Mouse (Mus musculus) kidney, embryonic 16.5 days (tissue): ENCODE data around the gene Xpot. TPM values are rescaled to one million over a fixed set of nuclear protein-coding genes. Genes with fewer than 3 reads are reported as not detected.

ENCODE experiments used
- ATAC-seq: fragments of 200-750 bp; cut with Nextera tagmentation; 2 replicates; pipeline ENCODE4 v1.8.0; 2017; ENCODE audit warnings: moderate TSS enrichment; ENCODE audit not compliant: low FRiP score, low TSS enrichment
- H3K27ac ChIP-seq: fragments of 300-500 bp; sonication (generic); 2 replicates; pipeline ENCODE4 v1.5.1; 2014; ENCODE audit warnings: low read length
- H3K27me3 ChIP-seq: fragments of 300-500 bp; sonication (generic); 2 replicates; pipeline ENCODE4 v1.6.1; 2014; ENCODE audit warnings: low read length, control low read depth, mixed read lengths; ENCODE audit not compliant: insufficient read depth
- H3K36me3 ChIP-seq: fragments of 300-500 bp; sonication (generic); 2 replicates; pipeline ENCODE4 v1.6.1; 2014; ENCODE audit warnings: low read length, control low read depth, mixed read lengths; ENCODE audit not compliant: insufficient read depth
- H3K4me1 ChIP-seq: fragments of 300-500 bp; sonication (generic); 2 replicates; pipeline ENCODE4 v1.6.1; 2014; ENCODE audit warnings: low read length, control low read depth, mixed read lengths; ENCODE audit not compliant: insufficient read depth
- H3K4me2 ChIP-seq: fragments of 300-500 bp; sonication (generic); replicated peaks from 2 replicates; pipeline ENCODE4 v1.6.1; 2014; ENCODE audit warnings: low read depth, low read length
- H3K4me3 ChIP-seq: fragments of 300-500 bp; sonication (generic); 2 replicates; pipeline ENCODE4 v1.5.1; 2014; ENCODE audit warnings: mild to moderate bottlenecking, low read length
- H3K9ac ChIP-seq: fragments of 300-500 bp; sonication (generic); replicated peaks from 2 replicates; pipeline ENCODE4 v1.6.1; 2014; ENCODE audit warnings: low read length
- H3K9me3 ChIP-seq: fragments of 300-500 bp; sonication (generic); 2 replicates; pipeline ENCODE4 v1.6.1; 2016; ENCODE audit warnings: low read length, control low read depth
- WGBS: fragments of 180-500 bp; shearing (Covaris S2); extraction: QIAGEN DNeasy Blood & Tissue Kit; methylation state at CpG from one replicate; pipeline ENCODE4 v1.1.7; 2014; 5-methylcytosine and 5-hydroxymethylcytosine counted together
- polyA plus RNA-seq: library from polyadenylated mRNA; unstranded; fragments of >200 nt; fragmentation: Nextera tagmentation; extraction: Ambion mirVana; gene quantifications from 2 replicates; pipeline ENCODE4 v1.2.1, GENCODE M21; 2015

Gene Xpot
- polyA plus RNA-seq, 1 experiment from 2014 or later = 48.3 TPM

DNA sequence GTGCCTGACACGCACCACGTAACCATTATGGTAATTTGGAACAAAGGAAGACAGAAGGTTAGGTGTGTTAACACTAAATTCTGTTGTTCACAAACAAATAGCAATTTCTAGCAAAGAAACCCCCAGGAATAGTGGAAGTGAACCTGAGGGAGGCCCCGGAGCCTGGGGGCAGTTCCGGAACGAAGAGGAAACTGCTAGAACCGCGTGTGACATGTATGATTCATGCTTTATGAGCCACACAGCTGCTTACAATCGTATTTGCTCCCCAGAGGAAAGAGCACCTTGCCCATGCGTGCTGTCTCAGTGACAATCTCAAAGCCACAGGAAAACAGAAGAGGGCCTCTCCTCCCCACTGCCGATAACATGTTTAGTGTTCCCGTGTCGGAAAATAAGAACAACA is 43.1 kb downstream of the Xpot start:
- no peak overlapping the region for H3K9ac ChIP-seq
- WGBS = 85% methylated on average over 12 of the region's 12 CpGs
- H3K4me3 ChIP-seq = no peak overlapping the region
- no peaks in the 10 kb centered on the region for H3K27me3 ChIP-seq
- ATAC-seq = no peak
- no peak overlapping the region for H3K27ac ChIP-seq
- H3K4me1 ChIP-seq = peaks cover 12% of the 10 kb centered on the region
- no peaks in the 10 kb centered on the region for H3K9me3 ChIP-seq
- H3K36me3 ChIP-seq = peaks cover 43% of the 10 kb centered on the region
- no peak overlapping the region for H3K4me2 ChIP-seq

DNA sequence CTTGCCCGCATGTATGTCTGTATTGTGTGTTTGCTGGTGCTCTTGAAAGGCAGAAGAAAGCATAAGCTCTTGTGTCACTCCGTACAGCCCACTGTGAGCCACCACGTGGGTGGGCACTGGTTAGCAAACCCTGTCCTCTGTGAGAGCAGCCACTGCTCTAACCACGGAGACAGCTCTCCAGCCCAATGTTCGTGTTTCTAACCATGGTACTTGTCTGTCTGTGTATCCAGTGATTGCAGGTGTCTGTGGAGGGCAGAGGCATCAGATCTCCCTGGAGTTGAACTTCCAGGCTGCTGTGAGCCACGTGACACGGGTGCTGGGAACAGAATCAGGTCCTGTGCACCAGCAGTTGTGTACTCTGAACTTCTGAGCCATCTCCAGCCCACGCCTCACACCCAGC is 43.8 kb downstream of the Xpot start:
- no peaks in the 10 kb centered on the region for H3K9me3 ChIP-seq
- H3K4me1 ChIP-seq = peaks cover 12% of the 10 kb centered on the region
- no peak overlapping the region for H3K4me3 ChIP-seq
- WGBS = 93% methylated on average over 8 of the region's 8 CpGs
- no peak overlapping the region for H3K27ac ChIP-seq
- no peak overlapping the region for H3K4me2 ChIP-seq
- ATAC-seq = no peak
- no peak overlapping the region for H3K9ac ChIP-seq
- peaks cover 45% of the 10 kb centered on the region for H3K36me3 ChIP-seq
- no peaks in the 10 kb centered on the region for H3K27me3 ChIP-seq

DNA sequence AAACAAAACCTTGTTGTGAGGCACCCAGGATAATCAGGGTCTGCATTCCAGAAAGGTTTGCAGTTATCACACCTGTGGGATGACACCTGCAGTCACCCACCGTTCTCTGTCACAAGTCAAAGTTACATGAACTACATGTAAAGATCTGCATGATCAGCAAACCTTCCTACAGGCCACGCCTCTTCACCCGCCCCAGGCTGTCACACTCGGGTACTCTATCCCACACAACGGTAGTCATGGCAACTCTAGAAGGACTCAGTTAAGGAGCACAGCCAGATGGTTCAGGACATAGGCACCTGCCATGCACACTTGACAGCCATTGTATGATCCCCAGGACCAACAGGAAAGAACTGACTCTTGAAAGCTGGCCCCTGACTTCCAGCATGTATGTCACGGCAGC is 44.7 kb downstream of the Xpot start:
- Histone ChIP-seq H3K27ac (no peak overlapping the region), H3K36me3 (peaks cover 45% of the 10 kb centered on the region), H3K4me2 (no peak overlapping the region), H3K9me3 (no peaks in the 10 kb centered on the region), H3K4me3 (no peak overlapping the region), H3K4me1 (peaks cover 12% of the 10 kb centered on the region), H3K27me3 (no peaks in the 10 kb centered on the region), H3K9ac (no peak overlapping the region)
- 70% methylated on average over 6 of the region's 6 CpGs for WGBS
- no peak for ATAC-seq

DNA sequence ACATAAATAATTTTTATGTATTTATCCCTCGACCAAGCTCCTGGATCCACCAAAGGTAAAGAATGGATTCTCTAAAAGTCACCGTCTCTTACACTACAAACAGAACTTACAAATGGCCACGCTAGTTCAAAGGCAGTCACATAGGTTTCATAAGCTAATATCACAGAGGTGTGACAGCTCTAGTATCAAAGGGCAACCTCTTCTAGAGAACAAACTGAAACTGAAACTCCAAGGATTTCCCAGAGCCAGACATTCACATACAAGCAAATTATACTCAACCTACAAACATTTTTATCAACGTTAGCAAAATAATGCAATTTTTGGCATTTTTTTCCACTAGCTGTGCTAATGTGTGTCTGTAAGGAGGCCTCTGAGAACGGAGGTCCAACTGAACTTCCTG is 45.8 kb downstream of the Xpot start:
- Histone ChIP-seq H3K27me3 (no peaks in the 10 kb centered on the region), H3K9ac (no peak overlapping the region), H3K36me3 (peaks cover 50% of the 10 kb centered on the region), H3K4me2 (no peak overlapping the region), H3K27ac (no peak overlapping the region), H3K4me3 (no peak overlapping the region), H3K4me1 (peaks cover 7% of the 10 kb centered on the region), H3K9me3 (no peaks in the 10 kb centered on the region)
- 96% methylated on average over 5 of the region's 5 CpGs for WGBS
- no peak for ATAC-seq

DNA sequence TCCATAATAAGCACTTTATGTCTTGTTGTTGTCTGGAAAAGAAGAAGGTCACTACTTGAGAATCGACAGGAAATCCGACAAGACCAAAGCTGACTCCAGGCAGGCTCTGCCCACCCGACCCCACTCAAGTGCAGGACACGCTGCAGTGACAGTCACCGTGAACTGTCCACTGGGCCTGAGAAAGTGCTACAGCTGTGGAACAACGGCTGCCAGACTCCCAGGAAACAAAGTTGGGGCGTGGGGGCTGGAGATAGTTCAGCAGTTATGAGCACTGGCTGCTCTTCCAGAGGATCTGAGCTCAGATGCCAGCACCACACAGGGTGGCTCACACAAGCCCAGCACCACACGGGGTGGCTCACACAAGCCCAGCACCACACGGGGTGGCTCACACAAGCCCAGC is 49.8 kb downstream of the Xpot start:
- no peak overlapping the region for H3K27ac ChIP-seq
- H3K4me3 ChIP-seq = no peak overlapping the region
- H3K9me3 ChIP-seq = 0 out of 2 replicates have a peak, but pooled peaks cover 2% of the 10 kb centered on the region
- H3K36me3 ChIP-seq = peaks cover 47% of the 10 kb centered on the region
- H3K27me3 ChIP-seq = no peaks in the 10 kb centered on the region
- whole genome bisulfite sequencing = 70% methylated on average over 8 of the region's 9 CpGs
- no peaks in the 10 kb centered on the region for H3K4me1 ChIP-seq
- no peak overlapping the region for H3K9ac ChIP-seq
- H3K4me2 ChIP-seq = no peak overlapping the region
- ATAC-seq = no peak

DNA sequence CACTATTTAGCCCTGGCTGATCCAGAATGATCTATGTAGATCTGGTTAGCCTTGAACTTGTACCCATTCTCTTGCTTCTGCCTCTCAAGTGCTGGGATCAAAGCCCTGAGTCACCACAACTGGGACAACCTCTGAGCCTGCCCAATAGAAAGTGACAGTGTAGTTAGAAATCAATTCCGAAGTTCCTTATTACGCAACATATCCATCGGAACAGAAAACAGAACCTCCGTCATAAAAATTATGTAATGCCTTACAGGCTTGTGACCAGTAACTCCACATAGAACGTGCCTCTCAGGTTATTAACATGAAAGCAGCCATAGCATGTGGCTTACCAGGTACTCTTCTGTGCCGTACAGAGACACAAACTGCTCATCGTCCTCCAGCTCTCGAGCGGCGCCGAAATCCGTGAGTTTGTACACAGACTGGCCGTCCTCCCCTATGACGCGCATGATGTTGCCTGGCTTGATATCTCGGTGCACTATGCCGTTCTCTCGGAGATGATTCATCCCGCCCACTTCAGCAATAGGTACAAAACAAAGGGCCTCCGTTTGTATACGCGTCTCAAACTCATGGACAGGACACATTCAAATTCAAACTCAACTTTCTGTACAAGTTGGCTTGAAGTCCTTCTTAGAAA is 54.5 kb downstream of the Xpot start:
- H3K27me3 ChIP-seq = no peaks in the 10 kb centered on the region
- no peak for ATAC-seq
- no peak overlapping the region for H3K27ac ChIP-seq
- H3K4me2 ChIP-seq = no peak overlapping the region
- H3K36me3 ChIP-seq = peaks cover 56% of the 10 kb centered on the region
- H3K4me1 ChIP-seq = no peaks in the 10 kb centered on the region
- H3K9ac ChIP-seq = no peak overlapping the region
- H3K4me3 ChIP-seq = no peak overlapping the region
- 0 out of 2 replicates have a peak, but pooled peaks cover 2% of the 10 kb centered on the region for H3K9me3 ChIP-seq
- 97% methylated on average over 22 of the region's 22 CpGs for WGBS

DNA sequence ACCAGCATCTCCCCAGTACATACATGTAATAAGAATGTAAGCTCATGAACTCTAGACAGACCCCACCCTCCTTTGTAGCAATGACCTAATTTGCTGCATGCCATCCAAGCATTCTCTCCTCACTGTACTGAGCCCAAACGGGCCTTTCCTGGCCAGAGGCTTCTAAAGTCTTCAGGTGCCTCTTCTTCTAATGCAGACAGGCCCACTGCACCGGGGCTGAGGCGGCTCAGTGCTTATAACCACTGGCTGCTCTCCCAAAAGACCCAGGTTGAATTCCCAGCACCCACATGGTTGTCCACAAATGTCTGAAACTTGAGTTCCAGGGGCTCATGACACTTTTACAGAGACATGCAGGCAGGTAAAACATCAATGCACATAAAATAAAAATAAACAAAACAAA is 55.1 kb downstream of the Xpot start:
- WGBS = 95% methylated on average over 3 of the region's 3 CpGs
- Histone ChIP-seq H3K4me2 (no peak overlapping the region), H3K27me3 (no peaks in the 10 kb centered on the region), H3K9ac (no peak overlapping the region), H3K36me3 (peaks cover 56% of the 10 kb centered on the region), H3K4me3 (no peak overlapping the region), H3K4me1 (no peaks in the 10 kb centered on the region), H3K27ac (no peak overlapping the region), H3K9me3 (0 out of 2 replicates have a peak, but pooled peaks cover 2% of the 10 kb centered on the region)
- no peak for ATAC-seq

DNA sequence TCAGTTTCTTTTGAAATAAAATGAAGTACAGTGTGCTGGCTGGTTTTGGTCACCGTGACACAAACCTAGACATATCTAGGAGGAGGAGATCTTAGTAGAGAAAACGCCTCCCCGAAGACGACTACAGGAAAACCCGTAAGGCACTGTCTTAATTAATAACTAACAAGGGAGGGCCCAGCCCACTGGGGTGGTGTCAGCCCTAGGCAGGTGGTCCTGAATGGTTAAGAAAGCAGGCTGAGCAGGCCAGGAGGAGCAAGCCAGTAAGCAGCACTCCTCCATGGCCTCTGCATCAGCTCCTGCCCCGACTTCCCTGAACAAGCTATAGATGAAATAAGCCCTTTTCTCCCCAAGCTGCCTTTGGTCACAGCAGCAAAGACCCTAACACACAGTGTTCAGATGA is 56.3 kb downstream of the Xpot start:
- no peak overlapping the region for H3K4me3 ChIP-seq
- 82% methylated on average over 6 of the region's 6 CpGs for WGBS

DNA sequence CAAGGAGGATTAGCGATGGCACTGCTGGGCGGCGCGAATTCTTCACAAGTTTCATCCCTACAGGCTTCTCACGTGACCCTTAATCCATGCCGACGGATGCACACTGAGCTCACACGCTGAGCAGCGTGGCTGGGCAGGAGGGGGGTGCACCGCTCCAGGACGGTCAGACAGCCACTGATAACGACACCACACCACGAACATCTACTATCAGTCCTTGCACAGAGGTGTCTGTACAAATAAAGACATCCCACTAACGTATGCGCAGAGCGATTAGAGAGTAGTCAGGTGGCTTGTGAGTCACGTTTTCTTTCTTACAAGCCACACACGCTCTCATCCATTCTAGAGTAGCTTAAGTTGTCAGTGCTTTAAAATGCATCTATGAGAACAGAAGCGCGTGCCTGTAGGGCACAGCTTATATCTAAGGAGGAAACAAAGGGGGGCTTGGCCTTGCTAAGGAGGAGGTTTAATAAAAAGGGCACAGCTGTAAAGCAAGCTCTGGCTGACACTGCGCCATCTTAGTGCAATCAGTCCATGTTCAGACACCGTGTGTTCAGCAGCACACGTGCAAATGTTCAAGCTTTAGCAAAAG is 57.0 kb downstream of the Xpot start:
- 35% methylated on average over 23 of the region's 23 CpGs for WGBS
- H3K9ac ChIP-seq = no peak overlapping the region
- peak; percentile 69 for ATAC-seq
- H3K27me3 ChIP-seq = no peaks in the 10 kb centered on the region
- peaks cover 56% of the 10 kb centered on the region for H3K36me3 ChIP-seq
- 0 out of 2 replicates have a peak overlapping the region, but pooled peaks have one; percentile 19 for H3K4me2 ChIP-seq
- H3K9me3 ChIP-seq = 0 out of 2 replicates have a peak, but pooled peaks cover 2% of the 10 kb centered on the region
- no peak overlapping the region for H3K4me3 ChIP-seq
- no peak overlapping the region for H3K27ac ChIP-seq
- no peaks in the 10 kb centered on the region for H3K4me1 ChIP-seq

More for the DNA sequence above, 56.3 kb downstream of the Xpot start:
- Histone ChIP-seq H3K27ac (no peak overlapping the region), H3K9me3 (0 out of 2 replicates have a peak, but pooled peaks cover 2% of the 10 kb centered on the region), H3K27me3 (no peaks in the 10 kb centered on the region), H3K4me2 (no peak overlapping the region), H3K9ac (no peak overlapping the region), H3K36me3 (peaks cover 54% of the 10 kb centered on the region), H3K4me1 (no peaks in the 10 kb centered on the region)
- ATAC-seq = no peak

DNA sequence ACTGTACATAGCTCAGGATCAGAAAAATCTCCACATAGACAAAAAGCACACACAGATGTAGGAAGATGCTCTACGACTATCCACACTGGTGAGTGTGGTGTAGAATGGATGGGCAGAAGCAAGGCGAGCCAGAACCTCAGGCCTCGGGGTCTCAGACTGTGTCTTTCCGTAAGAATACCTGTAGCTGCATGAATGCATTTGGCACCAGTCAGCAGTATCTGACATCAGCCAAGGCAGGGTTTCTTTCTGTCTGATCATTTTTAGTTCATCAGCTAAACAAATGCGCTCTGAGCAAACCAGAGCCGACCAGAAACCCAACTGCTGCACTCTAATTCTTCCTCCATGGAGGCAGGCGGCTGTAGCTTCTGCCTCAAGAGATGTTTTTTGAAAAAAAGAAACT is 57.6 kb downstream of the Xpot start:
- H3K27me3 ChIP-seq = no peaks in the 10 kb centered on the region
- no peaks in the 10 kb centered on the region for H3K4me1 ChIP-seq
- H3K9me3 ChIP-seq = 0 out of 2 replicates have a peak, but pooled peaks cover 2% of the 10 kb centered on the region
- no peak overlapping the region for H3K27ac ChIP-seq
- 82% methylated on average over 7 of the region's 7 CpGs for WGBS
- H3K9ac ChIP-seq = no peak overlapping the region
- H3K4me2 ChIP-seq = no peak overlapping the region
- peaks cover 59% of the 10 kb centered on the region for H3K36me3 ChIP-seq
- no peak for ATAC-seq
- no peak overlapping the region for H3K4me3 ChIP-seq
